Mouse (Mus musculus) forebrain, postnatal 0 days (tissue): ENCODE measurements around the gene Plcxd1. TPM values are rescaled to one million over a fixed set of nuclear protein-coding genes. Genes with fewer than 3 reads are reported as not detected.

Source experiments
- ATAC-seq: fragments of 200-750 bp; cut with Nextera tagmentation; 2 replicates; pipeline ENCODE4 v1.8.0; 2017; ENCODE audit warnings: mild to moderate bottlenecking, moderate library complexity
- DNase-seq: peaks from one replicate; pipeline ENCODE4 v3.0.0-alpha.2; 2015
- H3K27ac ChIP-seq: fragments of 300-500 bp; sonication (generic); 2 replicates; pipeline ENCODE4 v1.5.1; 2014; ENCODE audit warnings: low read depth, mild to moderate bottlenecking, antibody characterized with exemption, low read length, moderate library complexity, mixed read lengths
- H3K27me3 ChIP-seq: fragments of 300-500 bp; sonication (generic); 2 replicates; pipeline ENCODE4 v1.6.1; 2014; ENCODE audit warnings: mild to moderate bottlenecking, low read length, mixed read lengths; ENCODE audit not compliant: insufficient read depth
- H3K36me3 ChIP-seq: fragments of 300-500 bp; sonication (generic); 2 replicates; pipeline ENCODE4 v1.6.1; 2014; ENCODE audit warnings: mild to moderate bottlenecking, moderate library complexity; ENCODE audit not compliant: insufficient read depth
- H3K4me1 ChIP-seq: fragments of 300-500 bp; sonication (generic); 2 replicates; pipeline ENCODE4 v1.6.1; 2014; ENCODE audit warnings: antibody characterized with exemption; ENCODE audit not compliant: insufficient read depth
- H3K4me2 ChIP-seq: fragments of 300-500 bp; sonication (generic); 2 replicates; pipeline ENCODE4 v1.6.1; 2014; ENCODE audit warnings: low read depth, mild to moderate bottlenecking, moderate library complexity
- H3K4me3 ChIP-seq: fragments of 300-500 bp; sonication (generic); 2 replicates; pipeline ENCODE4 v1.5.1; 2014; ENCODE audit warnings: low read depth, low read length, mixed read lengths
- H3K9ac ChIP-seq: fragments of 300-500 bp; sonication (generic); 2 replicates; pipeline ENCODE4 v1.6.1; 2014; ENCODE audit warnings: mild to moderate bottlenecking
- H3K9me3 ChIP-seq: fragments of 300-500 bp; sonication (generic); 2 replicates; pipeline ENCODE4 v1.6.1; 2016; ENCODE audit warnings: low read length
- CTCF ChIP-seq: sonication (generic); IDR thresholded peaks from 2 replicates; pipeline ENCODE4 v1.5.1; 2016; ENCODE audit warnings: antibody characterized with exemption, control low read depth, low read depth
- whole genome bisulfite sequencing: fragments of 180-500 bp; shearing (Covaris S2); extraction: QIAGEN DNeasy Blood & Tissue Kit; methylation state at CpG from one replicate; pipeline ENCODE4 v1.1.7; 2014; 5-methylcytosine and 5-hydroxymethylcytosine counted together
- polyA plus RNA-seq: library from polyadenylated mRNA; unstranded; fragments of >200 nt; fragmentation: Nextera tagmentation; extraction: Ambion mirVana; gene quantifications from 2 replicates; pipeline ENCODE4 v1.2.1, GENCODE M21; 2015
- total RNA-seq: library from RNA; depleted of rRNA; stranded (reverse); fragments of >200 nt; gene quantifications from 2 replicates; pipeline ENCODE4 v1.2.3, GENCODE M21; 2014

Plcxd1 gene
- total and polyA plus RNA-seq, 2 experiments from 2014 or later, result 4.7 to 8.7 TPM

DNA sequence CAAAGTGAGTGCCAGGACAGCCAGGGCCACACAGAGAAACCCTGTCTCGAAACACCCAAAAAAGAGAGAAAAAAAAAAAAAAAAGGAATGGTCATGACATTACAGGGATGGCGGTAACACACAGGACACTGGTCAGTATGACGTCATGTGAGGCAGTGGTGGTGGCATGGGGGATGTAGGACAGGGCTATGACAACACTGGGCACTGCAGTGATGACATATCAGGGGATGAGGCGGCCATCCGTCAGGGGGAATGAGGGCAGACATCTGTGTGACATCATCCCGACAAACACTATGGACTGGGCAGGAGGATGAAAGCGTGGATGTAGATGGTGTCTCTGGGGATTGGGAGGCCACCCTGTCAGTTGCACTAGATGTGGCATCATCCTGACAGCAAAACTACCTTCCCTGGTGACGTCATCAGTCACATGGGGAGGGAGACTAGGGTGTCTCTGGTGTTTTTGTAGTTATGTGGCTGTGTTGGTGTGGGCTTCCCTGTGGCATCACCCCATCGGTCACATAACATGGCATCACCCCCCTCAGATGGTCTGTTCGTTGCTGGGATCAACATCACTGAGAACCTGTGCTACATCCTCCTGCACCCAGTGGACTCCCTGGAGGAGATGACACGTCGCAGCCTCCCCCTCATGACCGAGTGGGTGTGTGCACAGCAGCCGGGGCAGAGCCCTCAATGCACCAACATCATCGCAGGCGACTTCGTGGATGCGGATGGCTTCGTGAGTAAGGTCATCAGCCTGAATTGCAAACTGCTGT, 3.3 kb downstream of the Plcxd1 start:
- 95% methylated on average over 19 of the region's 19 CpGs for WGBS
- Histone ChIP-seq H3K4me3 (no peak overlapping the region), H3K9me3 (no peaks in the 10 kb centered on the region), H3K27me3 (no peaks in the 10 kb centered on the region), H3K4me1 (peaks cover 13% of the 10 kb centered on the region), H3K27ac (no peak overlapping the region), H3K36me3 (peaks cover 38% of the 10 kb centered on the region), H3K4me2 (no peak overlapping the region), H3K9ac (no peak overlapping the region)
- ATAC-seq (no peak), DNase-seq (no peak)
- no peak for TF ChIP-seq CTCF

DNA sequence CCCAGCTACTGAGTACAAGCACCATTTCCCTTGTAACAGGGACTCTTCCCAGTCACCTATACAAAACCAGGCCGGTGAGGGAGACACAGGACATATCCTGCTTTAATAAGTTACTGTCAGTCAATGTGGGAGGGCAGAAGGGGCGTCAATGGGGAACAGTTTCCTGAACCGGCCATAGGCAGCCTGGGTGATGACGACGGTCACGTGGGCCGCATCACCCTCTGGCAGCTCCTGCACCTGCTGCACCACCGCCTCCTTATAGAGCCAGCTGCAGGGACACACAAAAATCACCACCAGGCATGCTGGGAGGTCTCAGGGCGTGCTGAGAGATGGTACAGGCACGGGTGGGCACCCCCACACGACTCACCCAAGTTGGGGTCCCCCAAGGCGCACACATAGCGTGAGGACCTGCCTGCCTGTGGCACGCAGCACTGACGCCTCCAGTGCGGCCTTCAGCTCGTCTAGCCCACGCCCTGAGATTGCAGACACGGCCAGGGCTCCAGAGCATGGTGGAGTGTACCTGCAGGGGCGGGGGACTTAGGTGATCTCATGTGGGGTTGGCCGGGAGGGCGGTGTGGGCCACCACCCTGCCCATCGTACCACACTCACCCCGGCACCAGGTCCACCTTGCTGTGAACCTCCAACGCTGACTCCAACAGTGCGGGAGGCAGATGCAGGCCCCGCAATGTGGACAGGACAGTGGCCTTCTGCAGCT, 4.3 kb downstream of the Plcxd1 start:
- Histone ChIP-seq H3K4me1 (peaks cover 13% of the 10 kb centered on the region), H3K9ac (no peak overlapping the region), H3K27me3 (no peaks in the 10 kb centered on the region), H3K36me3 (peaks cover 38% of the 10 kb centered on the region), H3K9me3 (no peaks in the 10 kb centered on the region), H3K27ac (no peak overlapping the region), H3K4me2 (no peak overlapping the region), H3K4me3 (no peak overlapping the region)
- no peak for TF ChIP-seq CTCF
- DNase-seq (no peak), ATAC-seq (no peak)
- WGBS, result 97% methylated on average over 27 of the region's 27 CpGs

DNA sequence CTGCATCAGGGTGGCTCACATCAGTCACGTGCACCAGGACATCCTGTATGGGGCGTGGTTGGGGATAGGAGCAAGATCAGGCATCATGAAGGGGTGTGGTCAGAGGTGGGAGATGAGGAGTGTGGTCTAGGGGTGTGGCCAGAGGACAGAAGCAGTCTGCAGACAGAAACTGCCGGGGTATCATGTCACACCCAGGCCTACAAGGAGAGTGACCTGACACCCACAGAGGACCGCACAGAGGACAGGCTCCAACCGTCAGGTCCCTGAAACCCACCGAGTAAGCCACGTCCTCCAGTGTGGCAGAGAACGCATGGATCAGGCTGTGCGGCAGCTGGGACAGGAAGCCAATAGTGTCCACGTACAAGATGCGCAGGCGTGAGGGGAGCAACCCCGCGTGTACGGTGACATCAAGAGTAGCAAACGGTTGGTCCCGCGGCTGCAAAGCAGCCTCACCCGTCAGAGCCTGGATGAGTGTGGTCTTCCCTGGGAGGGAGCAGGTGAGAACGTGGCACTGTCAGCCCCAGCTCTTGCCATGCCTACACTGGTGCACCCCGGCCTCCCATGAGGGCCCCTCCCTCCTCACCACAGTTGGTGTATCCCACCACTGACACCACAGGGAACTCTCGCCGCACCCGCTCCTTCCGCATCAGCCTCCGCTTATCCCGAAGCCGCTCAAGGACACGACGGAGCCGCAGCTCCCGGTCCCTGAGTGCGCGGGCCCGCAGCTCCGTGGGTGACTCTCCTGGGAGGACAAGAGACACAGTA, 5.0 kb downstream of the Plcxd1 start:
- WGBS, result 96% methylated on average over 36 of the region's 36 CpGs
- DNase-seq, result no peak

DNA sequence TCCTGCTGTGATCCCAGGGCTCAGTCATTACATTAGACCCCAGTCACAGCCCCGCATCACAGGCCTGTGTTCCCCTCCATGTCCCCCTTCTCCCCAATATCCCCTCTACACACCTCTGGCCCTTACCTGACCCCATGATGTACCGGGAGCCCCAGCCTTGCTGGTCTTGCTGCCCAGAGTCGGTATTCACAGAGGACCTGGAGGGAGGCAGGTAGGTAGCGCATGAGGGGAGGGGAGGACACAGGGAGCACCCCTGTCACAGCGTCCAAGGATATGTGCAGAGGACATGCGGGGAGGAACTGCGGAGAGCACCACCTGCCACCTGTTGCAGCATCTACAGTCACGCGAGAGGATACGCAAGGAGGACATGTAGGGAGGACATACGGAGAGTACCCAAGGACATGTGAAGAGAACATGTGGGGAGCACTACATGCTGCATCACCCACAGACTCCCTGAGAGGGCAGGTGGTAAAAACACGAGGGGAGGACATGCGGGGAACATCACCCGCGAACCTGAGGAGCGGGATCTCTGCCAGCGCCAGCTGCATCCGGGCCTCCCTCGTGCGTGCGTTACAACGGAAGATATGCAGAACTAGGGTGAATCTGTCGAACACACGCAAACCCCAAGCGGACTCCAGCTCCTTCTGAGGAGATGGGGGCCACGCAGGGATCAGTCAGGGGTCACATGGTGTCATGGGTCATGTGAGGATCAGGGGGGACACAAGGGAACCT, 6.5 kb downstream of the Plcxd1 start:
- ATAC-seq (no peak), DNase-seq (no peak)
- 96% methylated on average over 26 of the region's 26 CpGs for WGBS
- Histone ChIP-seq H3K36me3 (peaks cover 38% of the 10 kb centered on the region), H3K27ac (no peak overlapping the region), H3K4me2 (peak overlapping the region; percentile 88), H3K4me1 (peaks cover 8% of the 10 kb centered on the region), H3K27me3 (no peaks in the 10 kb centered on the region), H3K9ac (no peak overlapping the region), H3K4me3 (peak overlapping the region; percentile 87), H3K9me3 (no peaks in the 10 kb centered on the region)
- no peak for TF ChIP-seq CTCF

More for the DNA sequence above, 5.0 kb downstream of the Plcxd1 start:
- TF ChIP-seq CTCF, result no peak
- Histone ChIP-seq H3K36me3 (peaks cover 38% of the 10 kb centered on the region), H3K9ac (no peak overlapping the region), H3K4me3 (no peak overlapping the region), H3K4me2 (no peak overlapping the region), H3K9me3 (no peaks in the 10 kb centered on the region), H3K4me1 (peaks cover 13% of the 10 kb centered on the region), H3K27ac (no peak overlapping the region), H3K27me3 (no peaks in the 10 kb centered on the region)
- no peak for ATAC-seq

DNA sequence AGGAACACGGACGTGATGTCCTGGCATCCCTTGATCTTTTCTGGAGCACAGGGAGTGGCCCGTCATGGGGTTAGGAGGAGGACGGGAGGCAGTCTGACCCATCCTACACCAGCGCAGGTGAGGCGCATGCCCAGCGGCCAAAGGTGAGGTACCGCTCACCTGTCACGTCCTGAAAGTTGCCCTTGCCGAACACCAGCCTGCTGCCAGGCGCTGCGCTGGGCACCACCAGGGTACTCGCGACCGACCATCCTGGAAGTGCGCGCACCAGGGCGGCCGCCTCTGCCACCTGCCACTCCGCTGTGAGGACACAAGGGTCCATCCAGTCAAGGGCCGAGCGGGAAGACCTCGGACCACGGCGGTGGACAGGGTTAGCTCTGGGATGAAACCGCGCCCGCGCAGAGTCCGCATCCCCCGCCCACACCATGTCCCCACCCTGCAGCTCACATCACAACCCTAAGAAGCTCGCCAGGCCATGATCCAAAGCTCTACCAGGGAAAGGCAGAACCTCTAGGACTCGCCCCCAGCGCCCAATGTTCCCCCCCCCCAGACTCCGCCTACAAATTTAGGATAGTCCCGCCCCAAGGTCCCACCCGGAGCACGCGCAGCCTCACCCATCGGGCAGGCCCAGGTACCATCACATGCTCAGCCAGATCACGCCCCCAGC, 7.3 kb downstream of the Plcxd1 start:
- H3K27ac ChIP-seq, result peak overlapping the region; percentile 97
- TF ChIP-seq CTCF, result no peak
- H3K4me1 ChIP-seq, result peaks cover 8% of the 10 kb centered on the region; the same call in 1 of the 2 replicates
- no peaks in the 10 kb centered on the region for H3K27me3 ChIP-seq
- H3K36me3 ChIP-seq, result peaks cover 38% of the 10 kb centered on the region
- no peaks in the 10 kb centered on the region for H3K9me3 ChIP-seq
- peak overlapping the region; percentile 87 for H3K4me3 ChIP-seq
- ATAC-seq, result no peak; the same call in 1 of the 2 replicates
- DNase-seq, result no peak
- H3K4me2 ChIP-seq, result peak overlapping the region; percentile 88
- WGBS, result 14% methylated on average over 39 of the region's 41 CpGs
- peak overlapping the region; percentile 87 for H3K9ac ChIP-seq
